Mouse (Mus musculus): ENCODE results near the gene Rad23a.

DNA sequence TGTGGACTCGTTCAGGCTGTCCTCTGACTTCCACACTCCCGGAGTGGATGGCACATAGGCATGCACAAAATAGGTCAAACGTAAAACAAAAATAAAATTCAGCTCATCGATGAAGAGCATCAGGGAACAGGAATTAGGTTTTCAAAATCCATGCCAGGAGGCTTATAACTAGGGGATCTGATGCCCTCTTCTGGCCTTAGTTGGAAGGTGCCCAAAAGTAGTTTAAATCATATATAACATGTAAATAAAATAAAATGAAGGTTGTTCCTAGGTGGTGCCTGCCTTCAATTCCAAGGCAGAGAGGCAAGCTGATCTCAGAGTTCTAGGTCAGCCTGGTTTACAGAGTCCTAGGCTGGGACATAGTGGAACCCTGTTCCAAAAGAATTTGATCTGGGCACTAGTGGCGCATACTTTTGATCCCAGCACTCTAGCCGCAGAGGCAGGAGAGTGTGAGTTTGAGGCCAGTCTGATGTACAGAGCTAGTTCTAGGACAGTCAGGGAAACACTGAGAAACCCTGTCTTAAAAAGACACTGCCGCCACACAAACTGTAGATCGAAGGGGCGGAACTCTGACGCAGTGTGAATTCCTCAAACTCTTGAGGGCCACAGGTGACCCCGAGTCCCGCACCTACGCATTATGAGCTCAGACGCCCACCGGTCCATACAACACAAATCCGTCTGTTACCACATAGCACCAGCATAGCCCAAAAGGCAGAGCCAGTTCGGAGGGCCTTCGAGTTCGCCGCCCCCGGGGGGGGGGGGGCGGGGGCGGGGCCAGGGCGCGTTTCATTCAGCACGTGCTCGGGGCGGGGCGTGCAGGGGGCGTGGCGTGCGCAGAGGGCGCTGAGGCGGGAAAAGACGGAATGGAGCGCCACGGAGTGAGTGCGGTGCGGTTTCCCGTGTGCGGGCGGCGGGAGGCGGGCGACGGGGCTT lies 31.2 kb upstream of the Rad23a start, which contains the start of gene Syce2:
- no peak for TF ChIP-seq CHD2 (IDR thresholded peaks at IDR 0.05; ENCODE audit: low read depth, low read length)
- no peak for TF ChIP-seq MAFK (IDR thresholded peaks at IDR 0.05; ENCODE audit: insufficient read depth, low read depth, low read length)

Data from ES-E14 (cell line).